Mouse (Mus musculus): Measurements from ENCODE around the gene Cd320. TPM values are rescaled to one million over a fixed set of nuclear protein-coding genes. Genes with fewer than 3 reads are reported as not detected.

Gene Cd320
- polyA plus RNA-seq (2012): 21.7 and 28.1 TPM in 2 replicates

GRCm38 (mm10) chr17:33842966-33843795 is at the start of gene Cd320:
TSS of gene Cd320 (plus strand) at chr17:33843091.

GRCm38 (mm10) chr17:33810334-33811141 is 32.4 kb upstream of the Cd320 start, which contains the start of gene Kank3:
TSS of gene Kank3 (plus strand) at chr17:33810519.

GRCm38 (mm10) chr17:33824084-33824996 is 18.6 kb upstream of the Cd320 start, which contains the start of the genes Rps28 and Ndufa7:
TSS of gene Rps28 (minus strand) at chr17:33824562.
TSS of gene Ndufa7 (plus strand) at chr17:33824572.

GRCm38 (mm10) chr17:33873537-33873936 is 30.6 kb downstream of the Cd320 start, which contains the start of gene Gm7029:
TSS of gene Gm7029 (plus strand) at chr17:33873837.

GRCm38 (mm10) chr17:33890533-33891059 is 47.7 kb downstream of the Cd320 start, which contains the start of gene Kifc1:
TSS of gene Kifc1 (minus strand) at chr17:33890661.

Other genes starting within 250 kb of the Cd320 start
- gene Zfp414, start 214.0 kb upstream of the Cd320 start, polyA plus RNA-seq (2012): 130 and 136 TPM in 2 replicates
- gene Pram1, start 205.0 kb upstream of the Cd320 start, polyA plus RNA-seq (2012): 14.0 and 31.9 TPM in 2 replicates
- gene Hnrnpm, start 156.2 kb upstream of the Cd320 start, polyA plus RNA-seq (2012): 1,164 and 1,714 TPM in 2 replicates
- gene March2, start 124.4 kb upstream of the Cd320 start, polyA plus RNA-seq (2012): 16.8 and 20.2 TPM in 2 replicates
- 161 and 162 TPM in 2 replicates for gene Rab11b, start 82.6 kb upstream of the Cd320 start, polyA plus RNA-seq (2012)
- 4.6 and 5.9 TPM in 2 replicates for gene Angptl4, start 61.3 kb upstream of the Cd320 start, polyA plus RNA-seq (2012)
- gene Kank3, start 32.6 kb upstream of the Cd320 start, polyA plus RNA-seq (2012): 2.8 and 2.9 TPM in 2 replicates
- 7,027 and 8,316 TPM in 2 replicates for gene Rps28, start 18.5 kb upstream of the Cd320 start, polyA plus RNA-seq (2012)
- gene Ndufa7, start 18.5 kb upstream of the Cd320 start, polyA plus RNA-seq (2012): 544 and 641 TPM in 2 replicates
- not detected in 2 replicates for gene Gm7029, start 30.7 kb downstream of the Cd320 start, polyA plus RNA-seq (2012)
- 46.4 and 49.9 TPM in 2 replicates for gene Kifc1, start 47.6 kb downstream of the Cd320 start, polyA plus RNA-seq (2012)
- gene Platr17, start 62.0 kb downstream of the Cd320 start, polyA plus RNA-seq (2012): 0.67 and 1.0 TPM in 2 replicates
- gene Daxx, start 66.3 kb downstream of the Cd320 start, polyA plus RNA-seq (2012): 45.6 and 53.3 TPM in 2 replicates
- 748 and 750 TPM in 2 replicates for gene Tapbp, start 72.8 kb downstream of the Cd320 start, polyA plus RNA-seq (2012)
- gene Zbtb22, start 72.8 kb downstream of the Cd320 start, polyA plus RNA-seq (2012): 54.2 and 58.7 TPM in 2 replicates
- gene Rgl2, start 86.5 kb downstream of the Cd320 start, polyA plus RNA-seq (2012): 300 and 303 TPM in 2 replicates
- 332 and 390 TPM in 2 replicates for gene Pfdn6, start 97.3 kb downstream of the Cd320 start, polyA plus RNA-seq (2012)
- 131 and 141 TPM in 2 replicates for gene Wdr46, start 97.6 kb downstream of the Cd320 start, polyA plus RNA-seq (2012)
- gene B3galt4, start 108.4 kb downstream of the Cd320 start, polyA plus RNA-seq (2012): 12.5 and 21.8 TPM in 2 replicates
- gene Vps52, start 112.7 kb downstream of the Cd320 start, polyA plus RNA-seq (2012): 45.7 and 47.0 TPM in 2 replicates
- 788 and 958 TPM in 2 replicates for gene Rps18, start 112.9 kb downstream of the Cd320 start, polyA plus RNA-seq (2012)
- 2,707 and 3,834 TPM in 2 replicates for gene H2-K1, start 157.3 kb downstream of the Cd320 start, polyA plus RNA-seq (2012)
- gene Ring1, start 181.6 kb downstream of the Cd320 start, polyA plus RNA-seq (2012): 50.5 and 69.1 TPM in 2 replicates
- gene H2-Ke6, start 185.0 kb downstream of the Cd320 start, polyA plus RNA-seq (2012): 73.4 and 93.4 TPM in 2 replicates
- 124 and 129 TPM in 2 replicates for gene Slc39a7, start 188.6 kb downstream of the Cd320 start, polyA plus RNA-seq (2012)
- gene Rxrb, start 188.7 kb downstream of the Cd320 start, polyA plus RNA-seq (2012): 259 and 275 TPM in 2 replicates
- 18.1 and 22.9 TPM in 2 replicates for gene Col11a2, start 196.3 kb downstream of the Cd320 start, polyA plus RNA-seq (2012)
- gene H2-Oa, start 249.2 kb downstream of the Cd320 start, polyA plus RNA-seq (2012): 18.9 and 21.5 TPM in 2 replicates

Data from megakaryocyte-erythroid progenitor cell, adult 5 weeks (primary cell).